Mouse (Mus musculus) kidney, adult 8-10 months (tissue): ENCODE results near the gene Draxin.
A peak's percentile ranks its signal among the peaks of the same experiment; 100 is the strongest.

Experiments used
- DNase-seq, 2 experiments: peaks; one replicate each; pipeline ENCODE4 v3.0.0; 2022

Draxin gene

GRCm38 (mm10) chr4:148114758-148115391 lies 15.6 kb downstream of the Draxin start:
- peak; percentile 64 to 82 for DNase-seq

GRCm38 (mm10) chr4:148112519-148112918 lies 18.0 kb downstream of the Draxin start:
- no peak for DNase-seq

- DNase-seq = no peak
These were observed 21.3 kb downstream of the Draxin start for GRCm38 (mm10) chr4:148109215-148109614.

- DNase-seq = no peak
These were observed 21.9 kb downstream of the Draxin start for GRCm38 (mm10) chr4:148108565-148109100.

- no peak for DNase-seq
These were observed 22.7 kb downstream of the Draxin start for GRCm38 (mm10) chr4:148107621-148108291.

- no peak for DNase-seq
These were observed 26.4 kb downstream of the Draxin start for GRCm38 (mm10) chr4:148104146-148104545.

GRCm38 (mm10) chr4:148101801-148102527 lies 28.5 kb downstream of the Draxin start:
- peak in 1 of 2 experiments; percentile 50 for DNase-seq

- no peak for DNase-seq
These were observed 31.8 kb downstream of the Draxin start for GRCm38 (mm10) chr4:148098666-148099065.

GRCm38 (mm10) chr4:148097936-148098335 lies 32.6 kb downstream of the Draxin start:
- DNase-seq = no peak

- DNase-seq = no peak
These were observed 35.4 kb downstream of the Draxin start for GRCm38 (mm10) chr4:148095081-148095480.

GRCm38 (mm10) chr4:148094161-148094560 lies 36.3 kb downstream of the Draxin start:
- DNase-seq = no peak

GRCm38 (mm10) chr4:148092551-148093271 lies 37.8 kb downstream of the Draxin start:
- no peak for DNase-seq

GRCm38 (mm10) chr4:148091181-148091580 lies 39.3 kb downstream of the Draxin start:
- DNase-seq = no peak

GRCm38 (mm10) chr4:148089166-148089565 lies 41.3 kb downstream of the Draxin start:
- no peak for DNase-seq

- peak; percentile 95 to 97 for DNase-seq
These were observed 42.5 kb downstream of the Draxin start, which contains the start of gene Agtrap for GRCm38 (mm10) chr4:148087907-148088527. TSS of gene Agtrap (minus strand) at chr4:148088031.

GRCm38 (mm10) chr4:148087091-148087906 lies 43.2 kb downstream of the Draxin start:
- peak; percentile 50 to 71 for DNase-seq

GRCm38 (mm10) chr4:148085907-148086305 lies 44.6 kb downstream of the Draxin start:
- DNase-seq = no peak

- peak; percentile 45 to 53 for DNase-seq
These were observed 45.2 kb downstream of the Draxin start for GRCm38 (mm10) chr4:148085131-148085906.

GRCm38 (mm10) chr4:148084261-148084714 lies 46.2 kb downstream of the Draxin start:
- peak; percentile 52 to 58 for DNase-seq

GRCm38 (mm10) chr4:148083176-148083899 lies 47.2 kb downstream of the Draxin start:
- peak; percentile 44 to 59 for DNase-seq
